Mouse (Mus musculus) hindbrain, embryonic 15.5 days (tissue): ENCODE data around the gene Myh7. TPM values are rescaled to one million over a fixed set of nuclear protein-coding genes. Genes with fewer than 3 reads are reported as not detected.
"Not testable (repeated sequence)": the region's sequence is repeated elsewhere in the genome, so short reads cannot be mapped to it uniquely, and the experiment has no call there.

ENCODE experiments used
- ATAC-seq: fragments of 200-750 bp; cut with Nextera tagmentation; 2 replicates; pipeline ENCODE4 v1.8.0; 2017; ENCODE audit warnings: low read depth, moderate number of reproducible peaks, moderate TSS enrichment; ENCODE audit not compliant: low FRiP score
- H3K27ac ChIP-seq: fragments of 300-500 bp; sonication (generic); replicated peaks from 2 replicates; pipeline ENCODE4 v1.5.1; 2015; ENCODE audit warnings: mild to moderate bottlenecking, inconsistent platforms
- H3K27me3 ChIP-seq: fragments of 300-500 bp; sonication (generic); 2 replicates; pipeline ENCODE4 v1.6.1; 2015; ENCODE audit warnings: control low read depth, inconsistent platforms
- H3K36me3 ChIP-seq: fragments of 300-500 bp; sonication (generic); 2 replicates; pipeline ENCODE4 v1.6.1; 2015; ENCODE audit warnings: control low read depth, inconsistent platforms
- H3K4me1 ChIP-seq: fragments of 300-500 bp; sonication (generic); replicated peaks from 2 replicates; pipeline ENCODE4 v1.6.1; 2015; ENCODE audit warnings: control low read depth, inconsistent platforms
- H3K4me2 ChIP-seq: fragments of 300-500 bp; sonication (generic); 2 replicates; pipeline ENCODE4 v1.6.1; 2015; ENCODE audit warnings: moderate library complexity, mild to moderate bottlenecking, inconsistent platforms
- H3K4me3 ChIP-seq: fragments of 300-500 bp; sonication (generic); 2 replicates; pipeline ENCODE4 v1.5.1; 2015; ENCODE audit warnings: mild to moderate bottlenecking, inconsistent platforms
- H3K9ac ChIP-seq: fragments of 300-500 bp; sonication (generic); 2 replicates; pipeline ENCODE4 v1.6.1; 2015; ENCODE audit warnings: inconsistent platforms
- H3K9me3 ChIP-seq: fragments of 300-500 bp; sonication (generic); 2 replicates; pipeline ENCODE4 v1.6.1; 2016; ENCODE audit warnings: control low read depth, inconsistent platforms
- WGBS: fragments of 180-500 bp; shearing (Covaris S2); methylation state at CpG from one replicate; pipeline ENCODE4 v1.1.7; 2015; 5-methylcytosine and 5-hydroxymethylcytosine counted together
- polyA plus RNA-seq: library from polyadenylated mRNA; unstranded; fragments of >200 nt; fragmentation: Nextera tagmentation; extraction: Ambion mirVana; gene quantifications from 2 replicates; pipeline ENCODE4 v1.2.1, GENCODE M21; 2015

Myh7 gene
- polyA plus RNA-seq, 1 experiment from 2014 or later, result 9.0 TPM

DNA sequence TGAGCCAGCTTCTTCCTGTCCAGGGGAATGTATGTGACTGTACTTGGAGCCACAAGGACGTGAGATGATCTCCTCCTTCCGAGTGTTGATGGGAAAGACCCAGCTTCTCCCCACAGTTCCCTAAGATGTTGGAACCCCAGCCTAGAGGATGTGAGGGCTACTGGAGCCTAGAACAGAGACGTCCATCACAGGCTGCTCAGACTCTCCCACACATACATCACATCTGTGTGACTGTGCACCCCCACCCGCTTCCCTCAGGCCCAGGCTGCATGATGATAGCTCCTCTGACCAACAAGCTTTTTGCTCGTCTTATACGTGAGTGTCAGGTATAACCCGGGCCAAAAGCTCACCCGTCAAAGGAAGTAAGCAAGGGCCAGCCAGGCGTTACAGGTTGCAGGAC lies 45.6 kb downstream of the Myh7 start:
- Histone ChIP-seq H3K27me3 (no peaks in the 10 kb centered on the region), H3K36me3 (no peaks in the 10 kb centered on the region), H3K4me1 (no peaks in the 10 kb centered on the region), H3K9me3 (no peaks in the 10 kb centered on the region), H3K27ac (no peak overlapping the region), H3K9ac (no peak overlapping the region), H3K4me3 (no peak overlapping the region), H3K4me2 (no peak overlapping the region)
- WGBS, result 88% methylated on average over 9 of the region's 9 CpGs
- ATAC-seq, result no peak

DNA sequence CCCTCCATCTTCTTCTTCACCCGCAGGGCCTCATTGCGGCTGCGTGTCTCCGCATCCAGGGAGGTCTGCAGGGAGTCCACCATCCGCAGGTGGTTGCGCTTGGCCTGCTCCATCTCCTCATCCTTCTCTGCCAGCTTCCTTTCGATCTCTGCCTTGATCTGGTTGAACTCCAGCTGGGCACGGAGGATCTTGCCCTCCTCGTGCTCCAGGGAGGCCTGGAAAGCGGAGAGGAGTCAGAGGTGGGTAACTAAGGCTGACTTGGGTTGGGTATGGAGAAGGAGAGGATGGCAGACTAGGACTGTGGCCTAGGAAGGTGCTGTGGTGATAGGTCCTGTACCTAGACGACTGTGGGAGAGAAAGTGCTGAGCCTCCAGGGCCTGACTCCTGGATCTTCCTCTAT lies 47.4 kb downstream of the Myh7 start:
- 93% methylated on average over 11 of the region's 11 CpGs for WGBS

DNA sequence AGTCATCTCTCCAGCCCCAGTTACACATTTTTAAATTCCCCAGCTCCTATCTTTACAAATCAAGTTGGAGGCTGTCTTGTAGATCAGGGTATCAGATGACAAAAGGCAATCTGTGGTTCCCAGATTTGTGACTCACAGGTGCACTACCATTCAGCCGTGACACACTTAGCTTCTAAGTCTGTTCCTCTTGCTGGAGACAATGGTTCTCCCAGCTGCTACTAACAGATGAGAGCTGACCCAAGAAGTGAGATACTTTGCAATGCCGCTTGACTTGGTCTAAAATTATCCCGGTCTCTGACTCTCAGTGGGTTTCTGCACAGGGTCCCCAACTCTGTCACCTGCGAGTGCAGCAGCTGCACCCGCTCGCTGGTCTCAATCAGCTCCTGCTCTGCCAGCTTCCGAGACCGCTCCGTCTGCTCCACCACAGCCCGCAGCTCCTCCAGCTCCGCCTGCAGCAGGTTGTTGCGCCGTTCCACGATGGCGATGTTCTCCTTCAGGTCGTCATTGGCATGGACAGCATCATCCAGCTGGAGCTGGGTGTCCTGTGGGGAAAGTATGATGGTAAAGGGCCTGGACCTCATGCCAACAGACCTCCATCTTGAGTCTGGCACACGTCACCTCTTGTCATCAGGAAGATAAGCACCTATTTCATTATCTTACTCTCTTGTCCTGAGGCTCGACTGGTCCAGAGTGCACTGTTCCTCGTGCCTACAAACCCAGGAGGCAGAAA lies 48.3 kb downstream of the Myh7 start:
- WGBS, result 85% methylated on average over 19 of the region's 19 CpGs

More for the DNA sequence above, 47.4 kb downstream of the Myh7 start:
- H3K36me3 ChIP-seq, H3K9ac ChIP-seq, H3K4me1 ChIP-seq, H3K27ac ChIP-seq, H3K4me3 ChIP-seq, H3K27me3 ChIP-seq, H3K4me2 ChIP-seq, ATAC-seq, H3K9me3 ChIP-seq: not testable (repeated sequence)

DNA sequence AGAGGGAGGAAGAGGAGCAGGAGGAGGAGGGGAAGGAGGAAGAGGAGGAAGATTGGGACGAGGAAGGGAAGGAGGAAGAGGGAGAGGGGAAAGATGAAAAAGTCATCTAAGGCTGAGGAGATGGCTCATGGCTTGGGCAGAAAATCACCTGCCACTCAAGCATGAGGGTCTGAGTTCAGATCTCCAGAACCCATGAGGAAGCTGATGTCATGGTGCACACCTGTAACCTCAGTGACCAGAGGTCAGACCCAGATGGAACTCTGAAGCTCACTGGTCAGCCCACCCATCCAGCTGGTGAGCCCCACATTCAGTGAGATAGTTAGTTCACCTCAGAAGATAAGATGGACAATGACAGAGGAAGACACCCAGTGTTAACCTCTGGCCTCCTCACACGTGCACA lies 49.5 kb downstream of the Myh7 start:
- 77% methylated on average over 2 of the region's 2 CpGs for WGBS
- ATAC-seq, result no peak

More for the DNA sequence above, 48.3 kb downstream of the Myh7 start:
- ATAC-seq, result no peak
- no peaks in the 10 kb centered on the region for H3K36me3 ChIP-seq
- no peak overlapping the region for H3K4me3 ChIP-seq
- H3K27me3 ChIP-seq, result no peaks in the 10 kb centered on the region
- H3K27ac ChIP-seq, result no peak overlapping the region
- H3K4me1 ChIP-seq, result no peaks in the 10 kb centered on the region
- H3K9me3 ChIP-seq, result no peaks in the 10 kb centered on the region
- H3K4me2 ChIP-seq, result no peak overlapping the region
- no peak overlapping the region for H3K9ac ChIP-seq

DNA sequence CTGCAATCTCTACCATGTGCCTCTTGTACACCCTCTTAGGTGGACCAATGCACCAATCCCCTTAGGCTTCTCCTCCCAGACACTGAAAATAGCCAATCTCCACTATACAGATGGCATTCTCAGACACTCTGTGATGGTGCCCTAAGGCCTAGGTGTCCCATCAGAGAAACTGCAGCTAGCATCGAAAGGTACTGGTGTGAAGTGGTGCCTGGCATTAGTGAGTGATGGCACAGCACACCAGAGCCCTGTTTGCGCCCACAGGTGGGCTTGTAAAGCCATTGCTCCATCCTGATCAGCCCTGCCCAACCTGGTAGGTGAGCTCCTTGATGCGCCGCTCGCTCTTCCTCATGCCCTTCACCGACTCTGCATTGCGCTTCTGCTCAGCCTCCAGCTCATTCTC lies 50.5 kb downstream of the Myh7 start:
- WGBS, result 92% methylated on average over 7 of the region's 7 CpGs
- Histone ChIP-seq H3K27me3 (no peaks in the 10 kb centered on the region), H3K36me3 (no peaks in the 10 kb centered on the region), H3K4me3 (no peak overlapping the region), H3K9me3 (no peaks in the 10 kb centered on the region), H3K4me1 (no peaks in the 10 kb centered on the region), H3K4me2 (no peak overlapping the region), H3K9ac (no peak overlapping the region), H3K27ac (no peak overlapping the region)
- no peak for ATAC-seq

More for the DNA sequence above, 49.5 kb downstream of the Myh7 start:
- Histone ChIP-seq H3K27me3 (no peaks in the 10 kb centered on the region), H3K9me3 (no peaks in the 10 kb centered on the region), H3K4me1 (no peaks in the 10 kb centered on the region), H3K4me2 (no peak overlapping the region), H3K9ac (no peak overlapping the region), H3K36me3 (no peaks in the 10 kb centered on the region), H3K4me3 (no peak overlapping the region), H3K27ac (no peak overlapping the region)

DNA sequence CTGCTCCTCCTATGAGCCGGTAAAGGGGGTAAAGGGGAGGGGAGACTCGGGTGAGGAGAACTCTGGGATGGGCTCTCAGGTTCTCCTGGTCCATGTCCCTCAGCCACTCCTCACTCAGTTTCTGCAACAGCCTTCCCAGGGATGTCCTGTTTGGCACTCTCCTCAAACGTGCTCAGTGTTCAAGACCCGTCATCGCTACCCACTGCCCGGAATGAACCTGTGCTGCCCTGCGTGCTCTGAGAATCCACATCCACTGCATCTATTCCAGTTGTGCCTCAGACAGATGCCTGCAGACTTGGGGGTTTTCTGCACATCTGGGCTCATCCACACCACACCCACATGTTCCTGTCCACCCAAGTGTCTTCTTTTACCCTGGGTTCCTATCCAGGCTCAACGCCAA lies 51.9 kb downstream of the Myh7 start:
- ATAC-seq, result no peak
- H3K4me1 ChIP-seq, result 0 out of 2 replicates have a peak, but pooled peaks cover 2% of the 10 kb centered on the region
- no peak overlapping the region for H3K4me2 ChIP-seq
- H3K9me3 ChIP-seq, result no peaks in the 10 kb centered on the region
- H3K9ac ChIP-seq, result no peak overlapping the region
- no peaks in the 10 kb centered on the region for H3K27me3 ChIP-seq
- H3K36me3 ChIP-seq, result no peaks in the 10 kb centered on the region
- H3K4me3 ChIP-seq, result no peak overlapping the region
- H3K27ac ChIP-seq, result no peak overlapping the region
- WGBS, result 92% methylated on average over 8 of the region's 8 CpGs

DNA sequence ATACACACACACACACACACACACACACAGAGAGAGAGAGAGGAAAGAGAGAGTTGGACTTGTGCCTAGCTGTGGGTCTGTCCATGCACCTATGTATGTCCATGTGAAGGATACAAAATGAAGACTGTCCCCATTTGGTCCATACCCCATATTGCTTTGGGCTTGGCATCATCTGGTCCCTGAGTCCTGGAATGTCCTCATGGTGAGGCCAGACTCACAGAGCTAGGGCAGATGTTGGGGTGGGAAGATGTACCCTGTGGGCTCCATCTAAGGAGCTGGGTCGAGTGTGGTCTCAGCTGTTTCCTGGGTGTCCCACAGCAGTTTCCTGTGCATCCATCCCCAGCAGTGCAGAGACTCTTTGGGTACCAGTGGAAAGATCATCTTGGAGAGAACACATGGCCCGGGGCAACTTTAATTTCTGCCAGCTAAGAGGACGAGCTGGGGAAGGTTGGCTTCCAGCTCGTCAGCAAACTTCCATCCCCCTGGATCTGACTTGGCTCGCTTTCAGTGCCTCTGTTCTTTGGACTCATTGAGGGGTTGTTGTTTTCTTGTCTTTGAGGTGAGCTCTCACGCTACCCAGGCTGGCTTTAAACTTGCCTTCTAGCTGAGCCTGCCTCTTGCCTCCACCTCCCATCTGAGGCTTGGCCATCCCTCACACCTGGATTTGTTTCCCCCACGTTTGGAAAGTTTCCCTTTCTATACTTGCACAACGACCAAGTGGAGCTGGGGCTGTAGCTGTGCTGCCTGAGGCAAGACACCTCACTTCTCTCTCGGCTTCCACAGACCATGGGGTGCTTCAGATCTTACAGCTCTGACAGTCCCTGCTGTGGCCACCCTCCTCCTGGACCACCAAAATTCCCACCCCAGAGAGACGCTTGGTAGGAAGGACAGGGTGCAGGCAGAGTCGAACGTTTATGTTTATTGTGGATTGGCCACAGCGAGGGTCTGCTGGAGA lies 53.1 kb downstream of the Myh7 start:
- H3K4me1 ChIP-seq, result peaks cover 8% of the 10 kb centered on the region
- no peaks in the 10 kb centered on the region for H3K9me3 ChIP-seq
- H3K27me3 ChIP-seq, result no peaks in the 10 kb centered on the region
- ATAC-seq, result no peak
- H3K4me2 ChIP-seq, result no peak overlapping the region
- H3K36me3 ChIP-seq, result no peaks in the 10 kb centered on the region
- H3K4me3 ChIP-seq, result no peak overlapping the region
- 61% methylated on average over 13 of the region's 13 CpGs for WGBS
- no peak overlapping the region for H3K27ac ChIP-seq
- H3K9ac ChIP-seq, result no peak overlapping the region

DNA sequence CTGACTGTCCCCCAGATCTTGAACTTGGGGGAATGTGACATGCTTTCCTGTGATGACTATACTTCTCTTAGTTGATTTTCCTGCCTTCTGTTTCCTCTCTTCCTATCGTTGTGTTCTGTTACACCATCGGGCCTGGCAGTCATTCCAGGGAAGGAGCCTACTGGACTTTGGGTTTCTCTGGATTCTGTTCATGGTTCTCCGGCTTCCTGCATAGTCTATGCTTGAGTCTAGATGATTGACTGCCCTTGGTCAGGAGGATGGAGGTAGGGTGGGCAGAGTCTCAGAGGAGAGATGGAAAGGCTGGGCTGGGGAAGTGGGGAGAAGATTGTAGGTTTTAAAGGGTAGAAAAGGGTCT lies 54.3 kb downstream of the Myh7 start:
- H3K36me3 ChIP-seq, result no peaks in the 10 kb centered on the region
- no peak overlapping the region for H3K4me3 ChIP-seq
- H3K27ac ChIP-seq, result no peak overlapping the region
- peaks cover 20% of the 10 kb centered on the region for H3K4me1 ChIP-seq
- H3K9me3 ChIP-seq, result no peaks in the 10 kb centered on the region
- no peak overlapping the region for H3K9ac ChIP-seq
- ATAC-seq, result no peak
- no peaks in the 10 kb centered on the region for H3K27me3 ChIP-seq
- no peak overlapping the region for H3K4me2 ChIP-seq
- 88% methylated on average over 3 of the region's 3 CpGs for WGBS

DNA sequence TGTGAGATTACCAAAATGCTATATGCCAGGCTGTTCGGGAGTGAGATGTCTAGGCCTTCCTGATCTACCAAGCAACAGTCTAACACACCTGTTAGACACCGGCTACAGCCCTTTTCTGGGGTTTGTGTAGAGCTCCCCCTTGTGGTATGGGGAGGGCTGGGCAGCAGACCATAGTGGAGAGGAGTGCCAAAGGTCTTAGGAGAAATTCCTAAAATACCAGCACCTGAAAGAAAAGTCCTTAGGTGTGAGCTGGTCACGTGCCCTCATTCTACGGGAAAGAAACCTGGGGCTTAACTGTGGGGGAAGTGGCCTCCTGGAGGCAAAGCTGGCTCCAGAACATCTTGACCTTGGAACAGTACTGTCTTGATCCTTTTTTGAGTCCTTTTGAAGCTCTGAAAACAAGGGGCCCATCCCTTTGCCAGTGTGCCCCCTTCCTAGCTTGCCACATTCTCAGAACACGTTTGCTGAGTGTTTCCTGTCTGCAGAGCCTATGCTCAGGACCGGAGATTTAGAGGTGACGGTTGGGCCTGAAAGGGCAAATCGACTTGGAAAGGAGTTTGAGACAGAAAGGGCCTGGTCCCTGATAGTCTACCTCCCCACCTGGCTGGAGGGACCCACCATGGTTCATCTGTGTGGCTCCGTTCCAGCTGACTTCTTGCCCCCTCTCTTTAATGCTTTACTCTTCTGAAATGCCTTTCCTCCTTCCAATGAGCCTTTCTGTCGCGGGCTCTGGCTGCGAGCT lies 54.8 kb downstream of the Myh7 start:
- H3K4me3 ChIP-seq, result no peak overlapping the region
- 54% methylated on average over 12 of the region's 12 CpGs for WGBS
- no peak overlapping the region for H3K4me2 ChIP-seq
- H3K27me3 ChIP-seq, result no peaks in the 10 kb centered on the region
- peaks cover 22% of the 10 kb centered on the region for H3K4me1 ChIP-seq
- H3K27ac ChIP-seq, result no peak overlapping the region
- H3K36me3 ChIP-seq, result no peaks in the 10 kb centered on the region
- H3K9me3 ChIP-seq, result no peaks in the 10 kb centered on the region
- H3K9ac ChIP-seq, result no peak overlapping the region
- ATAC-seq, result no peak

DNA sequence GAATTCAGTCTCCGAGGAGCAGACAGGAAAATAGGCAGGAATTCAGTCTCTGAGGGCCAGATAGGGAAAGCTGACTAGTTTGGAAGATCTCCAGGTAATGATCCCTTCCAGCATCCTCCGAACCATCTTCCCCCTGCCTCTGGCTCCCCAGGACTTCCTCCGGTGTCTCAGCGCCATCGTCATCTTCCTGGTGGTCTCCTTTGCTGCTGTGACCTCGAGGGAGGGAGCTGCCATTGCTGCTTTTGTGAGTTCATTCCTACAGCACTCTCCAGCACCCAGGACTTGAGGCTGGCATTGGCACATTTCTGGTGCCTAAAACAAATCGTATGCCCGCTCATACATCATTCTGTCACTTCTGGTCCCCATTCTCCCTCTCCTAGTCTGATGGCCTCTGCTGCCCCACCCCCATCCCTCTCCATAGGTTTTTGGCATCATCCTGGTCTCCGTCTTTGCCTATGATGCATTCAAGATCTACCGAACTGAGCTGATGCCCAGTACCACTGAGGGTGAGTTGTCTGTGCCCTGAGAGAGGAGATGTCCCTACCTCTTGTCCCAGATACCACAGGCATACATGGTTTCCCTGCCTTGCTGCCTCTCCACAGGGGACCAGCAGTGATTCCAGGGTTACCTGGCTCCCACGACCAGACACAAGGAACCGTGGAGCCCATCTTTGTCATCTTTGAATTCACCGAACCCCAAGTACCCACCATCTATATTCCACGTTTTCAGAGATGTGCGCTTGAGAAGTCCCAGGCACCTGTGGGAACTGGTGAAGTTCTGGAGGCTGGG lies 55.8 kb downstream of the Myh7 start:
- Histone ChIP-seq H3K9me3 (no peaks in the 10 kb centered on the region), H3K27ac (no peak overlapping the region), H3K36me3 (no peaks in the 10 kb centered on the region), H3K27me3 (no peaks in the 10 kb centered on the region), H3K4me3 (no peak overlapping the region), H3K9ac (no peak overlapping the region), H3K4me2 (no peak overlapping the region), H3K4me1 (peaks cover 22% of the 10 kb centered on the region)
- 78% methylated on average over 15 of the region's 15 CpGs for WGBS
- no peak for ATAC-seq

DNA sequence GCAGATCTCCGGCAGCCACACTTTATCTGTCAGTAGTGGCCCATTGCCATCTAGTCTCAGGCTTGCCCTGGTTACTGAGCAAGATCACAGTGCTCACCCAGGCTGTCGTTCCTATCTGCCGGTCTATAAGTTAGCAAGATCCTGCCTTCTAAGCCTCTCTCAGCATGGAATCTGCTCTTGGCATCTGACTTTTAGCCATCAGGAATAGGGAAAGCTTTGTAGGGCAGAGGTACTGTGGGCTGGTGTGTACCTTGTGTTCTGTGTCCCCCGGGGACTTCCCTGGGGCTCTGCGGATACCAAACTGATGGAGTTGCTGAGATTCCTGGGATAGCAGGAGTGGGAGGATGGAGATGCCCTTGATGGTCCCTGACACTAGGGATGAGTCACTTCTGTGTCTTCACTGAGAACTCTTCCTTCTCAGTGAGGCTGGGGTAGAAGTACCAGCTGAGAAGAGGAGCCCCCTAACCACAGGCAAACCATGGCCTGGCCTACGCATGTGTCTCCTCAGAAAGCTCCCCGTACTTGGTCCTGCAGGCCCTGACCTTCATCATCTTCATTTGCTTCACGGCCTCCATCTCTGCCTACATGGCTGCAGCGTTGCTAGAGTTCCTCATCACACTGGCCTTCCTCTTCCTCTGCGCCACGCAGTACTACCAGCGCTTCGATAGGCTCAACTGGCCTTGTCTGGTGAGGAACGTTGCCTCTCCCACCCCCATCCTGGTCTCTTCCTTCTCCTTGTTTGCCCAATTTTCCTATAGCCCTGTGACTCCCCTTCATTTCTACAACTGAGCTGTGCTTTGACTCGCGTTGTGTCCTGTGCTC lies 56.9 kb downstream of the Myh7 start:
- Histone ChIP-seq H3K9ac (no peak overlapping the region), H3K27me3 (no peaks in the 10 kb centered on the region), H3K36me3 (no peaks in the 10 kb centered on the region), H3K27ac (no peak overlapping the region), H3K4me1 (peaks cover 28% of the 10 kb centered on the region), H3K4me2 (peak overlapping the region; percentile 6; the same call in 1 of the 2 replicates), H3K4me3 (no peak overlapping the region), H3K9me3 (no peaks in the 10 kb centered on the region)
- ATAC-seq, result no peak
- WGBS, result 91% methylated on average over 16 of the region's 16 CpGs
